Mouse (Mus musculus): ENCODE measurements around the gene Vwa2.

- TF ChIP-seq POLR2A (IDR thresholded peaks at IDR 0.05; ENCODE audit: low read depth, low read length): no peak
- TF ChIP-seq CTCF (IDR thresholded peaks at IDR 0.05; ENCODE audit: extremely low read depth, insufficient read depth, insufficient read length, insufficient replicate concordance): peak; percentile 29; the same call in 1 of the 2 replicates
These were observed 34.6 kb downstream of the Vwa2 start for GRCm38 (mm10) chr19:56908472-56909270.
